Mouse (Mus musculus): ENCODE results near the gene Ripk1. TPM values are rescaled to one million over a fixed set of nuclear protein-coding genes. Genes with fewer than 3 reads are reported as not detected.

Gene Ripk1
- total RNA-seq, 2 experiments from 2014 or later: 7.5 to 8.4 TPM

GRCm38 (mm10) chr13:34036726-34037125 is 34.6 kb downstream of the Ripk1 start:
- no peak for DNase-seq (ENCODE audit: extremely low spot score in 1 of 2, low spot score in 2 of 2)
- intact Hi-C loops (cut with DNase I): no loop called here

GRCm38 (mm10) chr13:34037172-34038055 is 35.3 kb downstream of the Ripk1 start, which contains the start of gene Bphl:
Bphl (plus strand) TSS chr13:34037597.
- intact Hi-C loops (cut with DNase I): no loop called here

GRCm38 (mm10) chr13:34038056-34038432 is 35.9 kb downstream of the Ripk1 start:
- DNase-seq (ENCODE audit: extremely low spot score in 1 of 2, low spot score in 2 of 2): no peak
- intact Hi-C loops (cut with DNase I): no loop called here

More at GRCm38 (mm10) chr13:34037172-34038055, 35.3 kb downstream of the Ripk1 start, which contains the start of gene Bphl:
- DNase-seq (ENCODE audit: extremely low spot score in 1 of 2, low spot score in 2 of 2): peak; percentile 89 to 96

- intact Hi-C loops (cut with DNase I): no loop called here
- DNase-seq (ENCODE audit: extremely low spot score in 1 of 2, low spot score in 2 of 2): no peak
Measured at GRCm38 (mm10) chr13:34038901-34039341, 36.8 kb downstream of the Ripk1 start.

- no peak for DNase-seq (ENCODE audit: extremely low spot score in 1 of 2, low spot score in 2 of 2)
- intact Hi-C loops (cut with DNase I): loop anchor here (10.0 kb wide), 1 partner anchor 585 kb away; no protein-coding TSS in a partner anchor
Measured at GRCm38 (mm10) chr13:34040091-34040490, 37.9 kb downstream of the Ripk1 start.

- intact Hi-C loops (cut with DNase I): loop anchor here (10.0 kb wide), 1 partner anchor 581 kb away; no protein-coding TSS in a partner anchor
- DNase-seq (ENCODE audit: extremely low spot score in 1 of 2, low spot score in 2 of 2): no peak
Measured at GRCm38 (mm10) chr13:34043716-34044393, 41.7 kb downstream of the Ripk1 start.

GRCm38 (mm10) chr13:34045511-34046249 is 43.5 kb downstream of the Ripk1 start:
- no peak for DNase-seq (ENCODE audit: extremely low spot score in 1 of 2, low spot score in 2 of 2)
- intact Hi-C loops (cut with DNase I): loop anchor here (2.0 to 10.0 kb wide), 2 partner anchors 109 to 579 kb away; no protein-coding TSS in a partner anchor

- DNase-seq (ENCODE audit: extremely low spot score in 1 of 2, low spot score in 2 of 2): peak; percentile 89 to 92
- intact Hi-C loops (cut with DNase I): loop anchor here (2.0 to 10.0 kb wide), 2 partner anchors 108 to 578 kb away; no protein-coding TSS in a partner anchor
Measured at GRCm38 (mm10) chr13:34046421-34047012, 44.4 kb downstream of the Ripk1 start.

- DNase-seq (ENCODE audit: extremely low spot score in 1 of 2, low spot score in 2 of 2): no peak
- intact Hi-C loops (cut with DNase I): loop anchor here (2.0 to 10.0 kb wide), 2 partner anchors 107 to 577 kb away; no protein-coding TSS in a partner anchor
Measured at GRCm38 (mm10) chr13:34047526-34047925, 45.4 kb downstream of the Ripk1 start.

GRCm38 (mm10) chr13:34050479-34050878 is 48.3 kb downstream of the Ripk1 start:
- DNase-seq (ENCODE audit: extremely low spot score in 1 of 2, low spot score in 2 of 2): no peak
- intact Hi-C loops (cut with DNase I): no loop called here

- intact Hi-C loops (cut with DNase I): no loop called here
- no peak for DNase-seq (ENCODE audit: extremely low spot score in 1 of 2, low spot score in 2 of 2)
Measured at GRCm38 (mm10) chr13:34051692-34052091, 49.5 kb downstream of the Ripk1 start.

- no peak for DNase-seq (ENCODE audit: extremely low spot score in 1 of 2, low spot score in 2 of 2)
- intact Hi-C loops (cut with DNase I): no loop called here
Measured at GRCm38 (mm10) chr13:34053673-34054282, 51.6 kb downstream of the Ripk1 start.

GRCm38 (mm10) chr13:34054391-34054790 is 52.2 kb downstream of the Ripk1 start:
- no peak for DNase-seq (ENCODE audit: extremely low spot score in 1 of 2, low spot score in 2 of 2)
- intact Hi-C loops (cut with DNase I): no loop called here

- DNase-seq (ENCODE audit: extremely low spot score in 1 of 2, low spot score in 2 of 2): no peak
- intact Hi-C loops (cut with DNase I): no loop called here
Measured at GRCm38 (mm10) chr13:34054983-34055382, 52.8 kb downstream of the Ripk1 start.

GRCm38 (mm10) chr13:34057252-34057651 is 55.1 kb downstream of the Ripk1 start:
- intact Hi-C loops (cut with DNase I): no loop called here
- DNase-seq (ENCODE audit: extremely low spot score in 1 of 2, low spot score in 2 of 2): peak in 1 of 2 experiments; percentile 0

GRCm38 (mm10) chr13:34060061-34060460 is 57.9 kb downstream of the Ripk1 start:
- no peak for DNase-seq (ENCODE audit: extremely low spot score in 1 of 2, low spot score in 2 of 2)
- intact Hi-C loops (cut with DNase I): no loop called here

GRCm38 (mm10) chr13:34062466-34062865 is 60.3 kb downstream of the Ripk1 start:
- DNase-seq (ENCODE audit: extremely low spot score in 1 of 2, low spot score in 2 of 2): peak in 1 of 2 experiments; percentile 43
- intact Hi-C loops (cut with DNase I): no loop called here

- peak in 1 of 2 experiments; percentile 58 for DNase-seq (ENCODE audit: extremely low spot score in 1 of 2, low spot score in 2 of 2)
Measured at GRCm38 (mm10) chr13:34066351-34066750, 64.2 kb downstream of the Ripk1 start.

More at GRCm38 (mm10) chr13:34066351-34066750, 64.2 kb downstream of the Ripk1 start:
- intact Hi-C loops (cut with DNase I): no loop called here
